Mouse (Mus musculus) gastrocnemius, adult 8-10 months (tissue): ENCODE measurements around the gene Cfap54. TPM values are rescaled to one million over a fixed set of nuclear protein-coding genes. Genes with fewer than 3 reads are reported as not detected.

Source experiments
- DNase-seq, 2 experiments: peaks; one replicate each; pipeline ENCODE4 v3.0.0; 2022; ENCODE audit warnings: low spot score in 2 of 2
- total RNA-seq, 4 experiments: library from RNA; stranded (reverse); gene quantifications; 2 replicates each; pipeline ENCODE4 v1.2.4; 2022

The Cfap54 gene
- total RNA-seq, 4 experiments from 2014 or later = 0.34 to 0.54 (median 0.38) TPM

GRCm38 (mm10) chr10:92942848-92943645 is 138.4 kb downstream of the Cfap54 start:
- DNase-seq = no peak

- DNase-seq = no peak
These were observed 139.8 kb downstream of the Cfap54 start for GRCm38 (mm10) chr10:92941616-92942015.

GRCm38 (mm10) chr10:92937741-92938285 is 143.6 kb downstream of the Cfap54 start:
- peak in 1 of 2 experiments; percentile 7 for DNase-seq

GRCm38 (mm10) chr10:92937091-92937490 is 144.3 kb downstream of the Cfap54 start:
- DNase-seq = no peak

GRCm38 (mm10) chr10:92934506-92934905 is 146.9 kb downstream of the Cfap54 start:
- DNase-seq = no peak

- no peak for DNase-seq
These were observed 147.8 kb downstream of the Cfap54 start for GRCm38 (mm10) chr10:92933616-92934015.

- DNase-seq = no peak
These were observed 149.0 kb downstream of the Cfap54 start for GRCm38 (mm10) chr10:92932464-92932863.

- DNase-seq = no peak
These were observed 151.4 kb downstream of the Cfap54 start for GRCm38 (mm10) chr10:92930036-92930435.

- no peak for DNase-seq
These were observed 153.2 kb downstream of the Cfap54 start for GRCm38 (mm10) chr10:92928256-92928655.

- DNase-seq = no peak
These were observed 162.9 kb downstream of the Cfap54 start for GRCm38 (mm10) chr10:92918551-92918950.

- DNase-seq = no peak
These were observed 174.2 kb downstream of the Cfap54 start for GRCm38 (mm10) chr10:92907246-92907645.

GRCm38 (mm10) chr10:92888466-92888865 is 193.0 kb downstream of the Cfap54 start:
- no peak for DNase-seq

GRCm38 (mm10) chr10:92878000-92878399 is 203.4 kb downstream of the Cfap54 start:
- no peak for DNase-seq

- DNase-seq = no peak
These were observed 240.4 kb downstream of the Cfap54 start for GRCm38 (mm10) chr10:92840980-92841379.

GRCm38 (mm10) chr10:92837572-92837971 is 243.8 kb downstream of the Cfap54 start:
- no peak for DNase-seq

- DNase-seq = no peak
These were observed 244.4 kb downstream of the Cfap54 start for GRCm38 (mm10) chr10:92837045-92837444.

- DNase-seq = no peak
These were observed 259.9 kb downstream of the Cfap54 start for GRCm38 (mm10) chr10:92821499-92821898.

GRCm38 (mm10) chr10:92818190-92818589 is 263.2 kb downstream of the Cfap54 start:
- DNase-seq = no peak

- DNase-seq = no peak
These were observed 264.5 kb downstream of the Cfap54 start for GRCm38 (mm10) chr10:92816903-92817302.

- DNase-seq = no peak
These were observed 270.5 kb downstream of the Cfap54 start for GRCm38 (mm10) chr10:92810894-92811293.

GRCm38 (mm10) chr10:92791908-92792307 is 289.5 kb downstream of the Cfap54 start:
- no peak for DNase-seq

- no peak for DNase-seq
These were observed 289.9 kb downstream of the Cfap54 start for GRCm38 (mm10) chr10:92791531-92791900.

- DNase-seq = no peak
These were observed 290.4 kb downstream of the Cfap54 start for GRCm38 (mm10) chr10:92790893-92791530.
